ENCODE assay signal across 8 mouse cellular contexts in the genomic region with DNA sequence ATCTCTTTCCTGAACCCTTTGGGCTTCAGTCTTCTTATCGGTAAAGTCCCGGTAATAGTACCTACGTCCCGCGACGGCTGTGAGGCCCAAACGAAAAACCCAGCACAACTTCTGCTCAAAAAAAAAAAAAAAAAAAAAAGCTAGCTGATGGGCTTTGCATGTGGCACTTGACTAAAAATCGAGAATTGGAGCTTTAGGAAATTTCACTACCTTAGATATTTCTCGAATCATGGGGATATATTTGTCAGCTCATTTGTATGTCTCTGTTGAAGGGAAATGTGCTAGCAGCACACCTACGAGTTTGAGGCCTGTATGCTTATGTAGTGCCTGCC. TPM values are rescaled to one million over a fixed set of nuclear protein-coding genes. Genes with fewer than 3 reads are reported as not detected.
DNase-seq lines count a peak whose midpoint lies in the region; ATAC-seq and TF ChIP-seq lines count a peak whose summit lies in the region.

No protein-coding gene starts in this region.

- DNase-seq in heart, adult 11 months = no peak
- no peak for DNase-seq in ES-E14 (ENCODE audit: low read depth, low spot score)
- no peak for DNase-seq in midbrain, embryonic 10.5 days (ENCODE audit: low spot score)
- DNase-seq in layer of hippocampus, adult 18-20 months (ENCODE audit: low spot score in 2 of 2) = no peak
- DNase-seq in c-Kit-positive CD71-positive TER-119-positive erythroid progenitor cells, embryonic 14.5 days (ENCODE audit: low spot score) = no peak
- DNase-seq in right cerebral cortex, adult 2 months (ENCODE audit: low spot score in 2 of 2) = no peak

- H3K27ac ChIP-seq in heart, embryonic 14.5 days (replicated peaks in 1 of 2; ENCODE audit: control insufficient read depth in 1 of 2, insufficient read depth in 1 of 2, low read depth in 2 of 2, low read length in 2 of 2) = no peak overlapping the region
- peak overlapping the region; percentile 76 for H3K27ac ChIP-seq in ES-E14 (ENCODE audit: insufficient read depth, low read depth, low read length, poor library complexity, severe bottlenecking)
- H3K27ac ChIP-seq in forebrain, embryonic 16.5 days (ENCODE audit: low read length) = peak overlapping the region; percentile 73; the same call in 1 of the 2 replicates
- H3K27ac ChIP-seq in midbrain, embryonic 10.5 days (replicated peaks) = peak overlapping the region; percentile 92

- peaks cover 18% of the 10 kb centered on the region for H3K36me3 ChIP-seq in heart, embryonic 14.5 days (ENCODE audit: control insufficient read depth, insufficient read depth, low read length)
- H3K36me3 ChIP-seq in ES-E14 (ENCODE audit: control insufficient read depth, insufficient read depth, low read length, poor library complexity, severe bottlenecking) = peaks cover 4% of the 10 kb centered on the region
- H3K36me3 ChIP-seq in forebrain, embryonic 16.5 days (ENCODE audit: control insufficient read depth, insufficient read depth) = 0 out of 2 replicates have a peak, but pooled peaks cover 2% of the 10 kb centered on the region
- H3K36me3 ChIP-seq in midbrain, embryonic 10.5 days = peaks cover 16% of the 10 kb centered on the region

- H3K27me3 ChIP-seq in heart, embryonic 14.5 days (ENCODE audit: control insufficient read depth, insufficient read depth, low read length) = no peaks in the 10 kb centered on the region
- H3K27me3 ChIP-seq in forebrain, embryonic 16.5 days (replicated peaks; ENCODE audit: control insufficient read depth, insufficient read depth, low read length) = no peaks in the 10 kb centered on the region
- no peaks in the 10 kb centered on the region for H3K27me3 ChIP-seq in midbrain, embryonic 10.5 days (ENCODE audit: low read depth, poor library complexity, severe bottlenecking)

- H3K4me2 ChIP-seq in heart, embryonic 14.5 days (ENCODE audit: low read length) = peak overlapping the region; percentile 65
- peak overlapping the region; percentile 75 for H3K4me2 ChIP-seq in forebrain, embryonic 16.5 days (ENCODE audit: low read length)

- ATAC-seq in heart, embryonic 14.5 days (ENCODE audit: insufficient number of reproducible peaks, insufficient read depth, low FRiP score, low read depth) = no peak
- ATAC-seq in forebrain, embryonic 16.5 days = no peak

- in situ Hi-C loops in ES-E14 (cut with MboI; ENCODE audit: low sequenced_read_pairs in 2 of 2, unreplicated experiment in 2 of 2) = no loop called here

- H3K4me3 ChIP-seq in heart, embryonic 14.5 days (ENCODE audit: control insufficient read depth in 1 of 2, insufficient read depth in 1 of 2, low read depth in 1 of 2, low read length in 2 of 2) = peak overlapping the region; percentile 79 to 92
- H3K4me3 ChIP-seq in ES-E14 (ENCODE audit: insufficient read depth in 1 of 2, low read depth in 1 of 2, low read length in 2 of 2, poor library complexity in 1 of 2, severe bottlenecking in 1 of 2) = peak overlapping the region; percentile 99
- peak overlapping the region; percentile 71 for H3K4me3 ChIP-seq in forebrain, embryonic 16.5 days (replicated peaks; ENCODE audit: low read length)
- H3K4me3 ChIP-seq in midbrain, embryonic 10.5 days = peak overlapping the region; percentile 99

- H3K9ac ChIP-seq in heart, embryonic 14.5 days (ENCODE audit: low read length) = peak overlapping the region; percentile 90
- H3K9ac ChIP-seq in ES-E14 (ENCODE audit: insufficient read depth, low read depth, low read length, poor library complexity, severe bottlenecking) = peak overlapping the region; percentile 99
- H3K9ac ChIP-seq in forebrain, embryonic 16.5 days (replicated peaks; ENCODE audit: low read depth, low read length) = peak overlapping the region; percentile 93

- peaks cover 0 to 7% of the 10 kb centered on the region in 2 experiments for H3K4me1 ChIP-seq in heart, embryonic 14.5 days (ENCODE audit: control insufficient read depth in 2 of 2, insufficient read depth in 2 of 2, low read length in 2 of 2)
- H3K4me1 ChIP-seq in ES-E14 (ENCODE audit: control insufficient read depth in 2 of 2, insufficient read depth in 2 of 2, low read length in 2 of 2, poor library complexity in 1 of 2) = peaks cover 0 to 4% of the 10 kb centered on the region in 2 experiments; a peak in 2 of 4 replicates
- peaks cover 19% of the 10 kb centered on the region for H3K4me1 ChIP-seq in forebrain, embryonic 16.5 days (replicated peaks; ENCODE audit: control insufficient read depth, insufficient read depth, low read length)
- peaks cover 22% of the 10 kb centered on the region for H3K4me1 ChIP-seq in midbrain, embryonic 10.5 days

- no peaks in the 10 kb centered on the region for H3K9me3 ChIP-seq in heart, embryonic 14.5 days (ENCODE audit: control insufficient read depth, low read length)
- no peaks in the 10 kb centered on the region for H3K9me3 ChIP-seq in ES-E14 (ENCODE audit: control insufficient read depth, insufficient read depth, low read depth, low read length)
- H3K9me3 ChIP-seq in forebrain, embryonic 16.5 days (ENCODE audit: control insufficient read depth, low read length) = no peaks in the 10 kb centered on the region
- no peaks in the 10 kb centered on the region for H3K9me3 ChIP-seq in midbrain, embryonic 10.5 days (replicated peaks)

- 2% methylated on average over 10 of the region's 10 CpGs for WGBS in heart, embryonic 14.5 days
- 1% methylated on average over 10 of the region's 10 CpGs for WGBS in forebrain, embryonic 16.5 days
- 2% methylated on average over 10 of the region's 10 CpGs for WGBS in midbrain, embryonic 10.5 days

TF ChIP-seq in ES-E14, 5 proteins besides CTCF, POLR2A, EP300 and RAD21:
- TF ChIP-seq ZNF384 (IDR thresholded peaks at IDR 0.05; ENCODE audit: low read depth, low read length) = peak; percentile 41; the same call in 1 of the 2 replicates
- TF ChIP-seq MAFK (IDR thresholded peaks at IDR 0.05; ENCODE audit: insufficient read depth, low read depth, low read length) = no peak

RNA-seq across cellular contexts. Expression of gene Arpp19, which starts 0.9 kb away (rescaled TPM):
- 211 and 219 TPM in 2 replicates for polyA plus RNA-seq in heart, embryonic 14.5 days (2014; fragmentation: Nextera tagmentation; extraction: Ambion mirVana)
- total RNA-seq in ES-E14 (2012; rRNA removed) = 116 and 192 TPM in 2 replicates
- 233 and 249 TPM in 2 replicates for polyA plus RNA-seq in forebrain, embryonic 16.5 days (2015; fragmentation: Nextera tagmentation; extraction: Ambion mirVana)
- polyA plus RNA-seq in midbrain, embryonic 10.5 days (2016; fragmentation: Nextera tagmentation; extraction: Ambion mirVana) = 327 and 357 TPM in 2 replicates
- total RNA-seq in layer of hippocampus, adult 18-20 months (2021) = 100 to 1,000 TPM; 162 to 182 TPM

RNA-seq across cellular contexts. Expression of gene Myo5a, which starts 32.5 kb away (rescaled TPM):
- 12.3 and 12.8 TPM in 2 replicates for polyA plus RNA-seq in heart, embryonic 14.5 days (2014; fragmentation: Nextera tagmentation; extraction: Ambion mirVana)
- total RNA-seq in ES-E14 (2012; rRNA removed) = 60.2 and 65.2 TPM in 2 replicates
- 32.9 and 34.5 TPM in 2 replicates for polyA plus RNA-seq in forebrain, embryonic 16.5 days (2015; fragmentation: Nextera tagmentation; extraction: Ambion mirVana)
- polyA plus RNA-seq in midbrain, embryonic 10.5 days (2016; fragmentation: Nextera tagmentation; extraction: Ambion mirVana) = 18.1 and 22.5 TPM in 2 replicates
- total RNA-seq in layer of hippocampus, adult 18-20 months (2021) = 100 to 1,000 TPM; 200 to 204 TPM

Comparison
In these comparisons a context has a peak if more than half of its experiments do, and no peak if none do; other contexts are left out.
1. H3K27ac ChIP-seq: peak in ES-E14 (single experiment), forebrain, embryonic 16.5 days (single experiment) and midbrain, embryonic 10.5 days (single experiment); none in heart, embryonic 14.5 days (0 of 2).
2. Peak in every context shown above with its lines, with median percentiles within 50 percentile points of each other: H3K4me3 ChIP-seq and H3K9ac ChIP-seq.